Mouse (Mus musculus) heart, adult 2 months (tissue): ENCODE data around the gene Setx.

Experiments
- CTCF ChIP-seq: fragments of 200-600 bp; IDR thresholded peaks from 2 replicates; pipeline ENCODE4 v1.8.1; 2022; ENCODE audit warnings: antibody characterized with exemption, mild to moderate bottlenecking, moderate library complexity
- EP300 ChIP-seq: fragments of 200-500 bp; IDR thresholded peaks from 2 replicates; pipeline ENCODE4 v1.6.1; 2011; ENCODE audit warnings: low read depth, low read length, control low read depth; ENCODE audit not compliant: insufficient read depth

DNA sequence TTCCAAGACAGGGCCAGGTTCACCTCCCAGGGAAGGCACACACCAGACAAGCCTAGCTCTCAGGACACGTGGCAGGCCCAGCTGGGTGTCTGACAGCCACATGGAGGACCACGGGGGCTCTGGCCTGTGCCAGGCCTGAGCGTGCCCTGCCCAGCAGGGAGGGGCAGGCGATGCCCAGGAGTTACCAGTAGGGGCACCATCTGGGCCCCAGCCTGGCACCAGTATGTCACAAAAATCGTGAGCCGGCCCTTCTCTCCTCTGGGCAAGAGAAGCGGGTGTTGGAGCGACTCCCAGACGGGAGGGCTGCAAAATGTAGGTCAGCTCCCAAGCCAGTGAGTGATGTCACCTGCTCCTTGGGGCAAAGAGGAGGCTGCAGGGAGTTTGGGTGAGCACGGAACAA is 93.9 kb downstream of the Setx start:
- peak; percentile 77 for TF ChIP-seq CTCF
- TF ChIP-seq EP300 = 0 out of 2 replicates have a peak, but pooled peaks have one; percentile 35
